Mouse (Mus musculus): ENCODE results near the gene Pfn1. TPM values are rescaled to one million over a fixed set of nuclear protein-coding genes. Genes with fewer than 3 reads are reported as not detected.
A peak's percentile ranks its signal among the peaks of the same experiment; 100 is the strongest.

Pfn1 gene
- total and polyA plus RNA-seq, 2 experiments from 2014 or later, result 903 to 959 TPM

- no peak overlapping the region for H3K27ac ChIP-seq (ENCODE audit: low read depth)
- H3K4me1 ChIP-seq (ENCODE audit: control insufficient read depth, insufficient read depth), result no peaks in the 10 kb centered on the region
- H3K36me3 ChIP-seq (replicated peaks; ENCODE audit: control insufficient read depth, insufficient read depth, low read length), result no peaks in the 10 kb centered on the region
- ATAC-seq (ENCODE audit: insufficient read depth, low read depth) (no peak), DNase-seq (ENCODE audit: low spot score) (no peak)
- no peaks in the 10 kb centered on the region for H3K27me3 ChIP-seq (ENCODE audit: control insufficient read depth, insufficient read depth, low read length)
- no peak overlapping the region for H3K4me3 ChIP-seq (ENCODE audit: low read depth, low read length)
- TF ChIP-seq CTCF (IDR thresholded peaks at IDR 0.05; ENCODE audit: low read depth) (no peak), EP300 (IDR thresholded peaks at IDR 0.05; ENCODE audit: low read depth) (no peak)
- 27% methylated on average over 7 of the region's 7 CpGs for WGBS
- no peaks in the 10 kb centered on the region for H3K9me3 ChIP-seq (replicated peaks; ENCODE audit: control insufficient read depth, low read length)
- H3K4me2 ChIP-seq (ENCODE audit: low read depth, low read length), result no peak overlapping the region
- H3K9ac ChIP-seq (replicated peaks; ENCODE audit: low read depth, low read length), result no peak overlapping the region
These were observed 32.3 kb downstream of the Pfn1 start for GRCm38 (mm10) chr11:70621972-70622814.

DNA sequence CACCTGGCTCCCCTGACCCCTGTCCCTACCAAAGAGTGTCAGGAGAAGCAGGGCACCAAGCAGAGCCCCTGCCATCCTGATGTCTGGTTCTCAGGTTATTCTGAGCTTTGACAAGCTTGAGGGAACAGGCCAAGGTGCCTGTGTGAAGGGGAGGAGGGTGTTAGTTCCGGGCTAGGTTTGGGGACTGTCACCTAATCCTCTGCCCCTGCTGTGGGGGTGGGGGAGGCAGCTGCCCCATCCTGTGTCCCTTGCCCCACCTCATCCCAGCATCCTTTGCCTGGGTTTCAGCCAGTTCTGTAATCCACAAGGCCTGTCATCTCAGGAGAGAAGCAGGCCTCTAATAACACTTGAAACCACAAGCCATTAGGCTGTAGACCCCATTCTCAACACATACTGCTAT lies 35.3 kb downstream of the Pfn1 start, which contains the start of gene Chrne:
Gene Chrne, minus strand, starts transcription at position 116 of the 400 bp plus-strand sequence.
- H3K4me3 ChIP-seq (ENCODE audit: low read depth, low read length), result no peak within 1 kb of the TSS
- H3K9ac ChIP-seq (replicated peaks; ENCODE audit: low read depth, low read length), result no peak within 1 kb of the TSS
- peaks cover 15% of the 10 kb centered on the region for H3K4me1 ChIP-seq (ENCODE audit: control insufficient read depth, insufficient read depth)
- DNase-seq (ENCODE audit: low spot score) (no peak), ATAC-seq (ENCODE audit: insufficient read depth, low read depth) (no peak)
- peaks cover 8% of the 10 kb centered on the region; the same call in 1 of the 2 replicates for H3K27me3 ChIP-seq (ENCODE audit: control insufficient read depth, insufficient read depth, low read length)
- 37% methylated on average over 1 of the region's 1 CpGs for WGBS
- no peaks in the 10 kb centered on the region for H3K9me3 ChIP-seq (replicated peaks; ENCODE audit: control insufficient read depth, low read length)
- no peak within 1 kb of the TSS for H3K27ac ChIP-seq (ENCODE audit: low read depth)
- H3K4me2 ChIP-seq (ENCODE audit: low read depth, low read length), result no peak within 1 kb of the TSS
- no peaks in the 10 kb centered on the region for H3K36me3 ChIP-seq (replicated peaks; ENCODE audit: control insufficient read depth, insufficient read depth, low read length)
- TF ChIP-seq CTCF (IDR thresholded peaks at IDR 0.05; ENCODE audit: low read depth) (no peak), EP300 (IDR thresholded peaks at IDR 0.05; ENCODE audit: low read depth) (no peak)

GRCm38 (mm10) chr11:70615516-70616093 lies 38.8 kb downstream of the Pfn1 start, which contains the start of gene 4930544D05Rik:
TSS of gene 4930544D05Rik (plus strand) at chr11:70615848.
- 13% methylated on average over 21 of the region's 21 CpGs for WGBS
- Histone ChIP-seq H3K4me1 (ENCODE audit: control insufficient read depth, insufficient read depth) (peaks cover 15% of the 10 kb centered on the region), H3K9ac (replicated peaks; ENCODE audit: low read depth, low read length) (peak within 1 kb of the TSS; percentile 28; the same call in 1 of the 2 replicates), H3K27me3 (ENCODE audit: control insufficient read depth, insufficient read depth, low read length) (peaks cover 8% of the 10 kb centered on the region; the same call in 1 of the 2 replicates), H3K4me2 (ENCODE audit: low read depth, low read length) (peak within 1 kb of the TSS; percentile 76), H3K36me3 (replicated peaks; ENCODE audit: control insufficient read depth, insufficient read depth, low read length) (peaks cover 28% of the 10 kb centered on the region), H3K9me3 (replicated peaks; ENCODE audit: control insufficient read depth, low read length) (no peaks in the 10 kb centered on the region), H3K27ac (ENCODE audit: low read depth) (peak within 1 kb of the TSS; percentile 59), H3K4me3 (ENCODE audit: low read depth, low read length) (peak within 1 kb of the TSS; percentile 45)
- DNase-seq (ENCODE audit: low spot score) (no peak), ATAC-seq (ENCODE audit: insufficient read depth, low read depth) (no peak)
- TF ChIP-seq EP300 (IDR thresholded peaks at IDR 0.05; ENCODE audit: low read depth) (no peak), CTCF (IDR thresholded peaks at IDR 0.05; ENCODE audit: low read depth) (no peak)

DNA sequence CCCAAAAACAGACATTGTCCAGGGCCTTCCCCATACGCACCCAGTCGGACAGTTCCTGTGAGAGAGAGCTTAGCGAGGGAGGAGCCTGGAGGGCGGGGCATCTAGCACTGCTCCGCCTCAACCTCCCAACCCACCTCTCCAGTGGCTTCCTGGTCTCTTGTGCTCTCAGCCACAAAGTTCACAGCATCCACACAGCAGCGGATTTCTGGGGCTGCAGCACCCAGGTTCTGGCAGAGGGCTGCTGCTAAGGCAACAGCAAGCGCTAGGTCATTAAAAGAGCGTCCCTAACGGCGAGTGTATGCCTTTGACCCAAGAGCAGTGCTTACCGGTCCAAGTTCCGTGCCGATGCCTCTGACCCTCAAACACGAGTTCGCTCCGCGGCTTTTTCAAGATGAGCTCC lies 39.4 kb downstream of the Pfn1 start:
- peak overlapping the region; percentile 45 for H3K4me3 ChIP-seq (ENCODE audit: low read depth, low read length)
- TF ChIP-seq EP300 (IDR thresholded peaks at IDR 0.05; ENCODE audit: low read depth) (no peak), CTCF (IDR thresholded peaks at IDR 0.05; ENCODE audit: low read depth) (no peak)
- peak overlapping the region; percentile 59 for H3K27ac ChIP-seq (ENCODE audit: low read depth)
- H3K27me3 ChIP-seq (ENCODE audit: control insufficient read depth, insufficient read depth, low read length), result peaks cover 8% of the 10 kb centered on the region; the same call in 1 of the 2 replicates
- peak overlapping the region; percentile 76 for H3K4me2 ChIP-seq (ENCODE audit: low read depth, low read length)
- peaks cover 33% of the 10 kb centered on the region for H3K36me3 ChIP-seq (replicated peaks; ENCODE audit: control insufficient read depth, insufficient read depth, low read length)
- no peaks in the 10 kb centered on the region for H3K9me3 ChIP-seq (replicated peaks; ENCODE audit: control insufficient read depth, low read length)
- peak overlapping the region; percentile 28; the same call in 1 of the 2 replicates for H3K9ac ChIP-seq (replicated peaks; ENCODE audit: low read depth, low read length)
- peak; percentile 72 for ATAC-seq (ENCODE audit: insufficient read depth, low read depth)
- 2% methylated on average over 17 of the region's 17 CpGs for WGBS
- peaks cover 15% of the 10 kb centered on the region for H3K4me1 ChIP-seq (ENCODE audit: control insufficient read depth, insufficient read depth)
- DNase-seq (ENCODE audit: low spot score), result peak; percentile 49

DNA sequence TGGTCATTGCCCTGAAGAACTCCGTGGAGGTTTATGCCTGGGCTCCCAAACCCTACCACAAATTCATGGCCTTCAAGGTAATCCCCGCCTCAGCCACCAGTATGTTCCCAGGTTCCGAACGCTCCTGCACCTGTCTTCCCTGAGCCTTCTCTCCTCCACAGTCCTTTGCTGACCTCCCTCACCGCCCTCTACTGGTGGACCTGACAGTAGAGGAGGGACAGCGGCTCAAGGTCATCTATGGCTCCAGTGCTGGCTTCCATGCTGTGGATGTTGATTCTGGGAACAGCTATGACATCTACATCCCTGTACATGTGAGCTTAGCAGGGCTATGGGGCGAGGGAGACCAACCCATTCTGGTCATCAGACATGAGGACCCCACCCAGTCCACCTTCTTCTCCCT lies 41.9 kb downstream of the Pfn1 start:
- peak; percentile 32; the same call in 1 of the 2 replicates for TF ChIP-seq CTCF (IDR thresholded peaks at IDR 0.05; ENCODE audit: low read depth)
- no peak for TF ChIP-seq EP300 (IDR thresholded peaks at IDR 0.05; ENCODE audit: low read depth)
- H3K4me3 ChIP-seq (ENCODE audit: low read depth, low read length), result no peak overlapping the region
- H3K9me3 ChIP-seq (replicated peaks; ENCODE audit: control insufficient read depth, low read length), result no peaks in the 10 kb centered on the region
- H3K4me2 ChIP-seq (ENCODE audit: low read depth, low read length), result no peak overlapping the region
- peaks cover 59% of the 10 kb centered on the region for H3K36me3 ChIP-seq (replicated peaks; ENCODE audit: control insufficient read depth, insufficient read depth, low read length)
- H3K4me1 ChIP-seq (ENCODE audit: control insufficient read depth, insufficient read depth), result peaks cover 15% of the 10 kb centered on the region
- no peak for ATAC-seq (ENCODE audit: insufficient read depth, low read depth)
- H3K27ac ChIP-seq (ENCODE audit: low read depth), result no peak overlapping the region
- no peak for DNase-seq (ENCODE audit: low spot score)
- WGBS, result 75% methylated on average over 7 of the region's 7 CpGs
- H3K27me3 ChIP-seq (ENCODE audit: control insufficient read depth, insufficient read depth, low read length), result peaks cover 8% of the 10 kb centered on the region; the same call in 1 of the 2 replicates
- no peak overlapping the region for H3K9ac ChIP-seq (replicated peaks; ENCODE audit: low read depth, low read length)

All from heart, postnatal 0 days (tissue).